Mouse (Mus musculus) ES-E14 (cell line): Measurements from ENCODE around the gene Fem1a. TPM values are rescaled to one million over a fixed set of nuclear protein-coding genes. Genes with fewer than 3 reads are reported as not detected.

Source experiments
- DNase-seq: peaks from one replicate; pipeline ENCODE4 v3.0.0-alpha.2; 2013; ENCODE audit warnings: low read depth, low spot score
- H3K27ac ChIP-seq: 2 replicates; pipeline ENCODE4 v1.5.1; 2012; ENCODE audit warnings: low read depth, mild to moderate bottlenecking, low read length, moderate library complexity, mixed read lengths; ENCODE audit not compliant: poor library complexity, insufficient read depth, severe bottlenecking
- H3K36me3 ChIP-seq: 2 replicates; pipeline ENCODE4 v1.6.1; 2012; ENCODE audit warnings: mild to moderate bottlenecking, low read length, moderate library complexity, mixed read lengths; ENCODE audit not compliant: control insufficient read depth, poor library complexity, insufficient read depth, severe bottlenecking
- H3K4me1 ChIP-seq, 2 experiments: fragments of 150-350 bp in 1 of 2; sonication (generic) in 1 of 2; 2 replicates each; pipeline ENCODE4 v1.6.1; 2012; ENCODE audit warnings: low read length in 2 of 2, mild to moderate bottlenecking in 1 of 2, mixed read lengths in 1 of 2; ENCODE audit not compliant: control insufficient read depth in 2 of 2, insufficient read depth in 2 of 2, poor library complexity in 1 of 2
- H3K4me3 ChIP-seq, 2 experiments: fragments of 150-350 bp in 1 of 2; sonication (generic) in 1 of 2; 2 replicates each; pipeline ENCODE4 v1.5.1; 2012; ENCODE audit warnings: low read length in 2 of 2, low read depth in 1 of 2, mild to moderate bottlenecking in 1 of 2, mixed read lengths in 1 of 2; ENCODE audit not compliant: insufficient read depth in 1 of 2, poor library complexity in 1 of 2, severe bottlenecking in 1 of 2
- H3K9ac ChIP-seq: 2 replicates; pipeline ENCODE4 v1.6.1; 2012; ENCODE audit warnings: low read depth, mild to moderate bottlenecking, low read length, mixed read lengths; ENCODE audit not compliant: poor library complexity, insufficient read depth, severe bottlenecking
- H3K9me3 ChIP-seq: fragments of 150-350 bp; sonication (generic); 2 replicates; pipeline ENCODE4 v1.6.1; 2012; ENCODE audit warnings: low read depth, mild to moderate bottlenecking, low read length; ENCODE audit not compliant: control insufficient read depth, insufficient read depth
- CHD2 ChIP-seq: IDR thresholded peaks from 2 replicates; pipeline ENCODE4 v1.6.1; 2014; ENCODE audit warnings: mild to moderate bottlenecking, low read depth, low read length, inconsistent platforms
- HCFC1 ChIP-seq: IDR thresholded peaks from 2 replicates; pipeline ENCODE4 v1.6.1; 2012; ENCODE audit warnings: low read length, inconsistent platforms, borderline replicate concordance; ENCODE audit not compliant: insufficient read depth
- MAFK ChIP-seq: IDR thresholded peaks from 2 replicates; pipeline ENCODE4 v1.6.1; 2014; ENCODE audit warnings: mild to moderate bottlenecking, low read depth, low read length, inconsistent platforms; ENCODE audit not compliant: insufficient read depth
- ZC3H11A ChIP-seq: IDR thresholded peaks from 2 replicates; pipeline ENCODE4 v1.6.1; 2012; ENCODE audit warnings: low read depth, mild to moderate bottlenecking, inconsistent platforms, low read length, borderline replicate concordance
- ZNF384 ChIP-seq: IDR thresholded peaks from 2 replicates; pipeline ENCODE4 v1.6.1; 2012; ENCODE audit warnings: low read depth, low read length, inconsistent platforms
- in situ Hi-C, 2 experiments: fragments of 600-800 bp; cut with MboI; formaldehyde crosslinking; loops; one replicate each; pipeline ENCODE4 v1.15.1; 2025; ENCODE audit warnings: low sequenced_read_pairs in 2 of 2, inconsistent platforms in 1 of 2; ENCODE audit not compliant: unreplicated experiment in 2 of 2
- total RNA-seq: library from RNA; depleted of rRNA; stranded (reverse); fragments of 300-350 nt; gene quantifications from 2 replicates; pipeline ENCODE4 v1.2.3, GENCODE M21; 2012; rRNA removed

The Fem1a gene
- 18.8 and 18.9 TPM in 2 replicates for total RNA-seq

GRCm38 (mm10) chr17:56256239-56256881, at the start of gene Fem1a:
Gene Fem1a (plus strand): TSS chr17:56256810.
- peak; percentile 27; the same call in 1 of the 2 replicates for TF ChIP-seq CHD2
- TF ChIP-seq HCFC1: peak; percentile 99
- no peak for TF ChIP-seq MAFK
- TF ChIP-seq ZNF384: no peak
- no peak for TF ChIP-seq ZC3H11A
- Histone ChIP-seq H3K27ac (peak within 1 kb of the TSS; percentile 93), H3K9me3 (no peaks in the 10 kb centered on the region), H3K4me3 (peak within 1 kb of the TSS; percentile 87 to 92), H3K9ac (peak within 1 kb of the TSS; percentile 88), H3K4me1 (peaks cover 5 to 22% of the 10 kb centered on the region in 2 experiments), H3K36me3 (peaks cover 30% of the 10 kb centered on the region)
- in situ Hi-C loops: no loop called here
- peak; percentile 97 for DNase-seq

GRCm38 (mm10) chr17:56206986-56207674, 49.5 kb upstream of the Fem1a start:
- no peak overlapping the region for H3K4me3 ChIP-seq
- H3K9ac ChIP-seq: no peak overlapping the region
- no peaks in the 10 kb centered on the region for H3K9me3 ChIP-seq
- no peak overlapping the region for H3K27ac ChIP-seq
- DNase-seq: no peak
- TF ChIP-seq MAFK (no peak), HCFC1 (no peak), ZNF384 (no peak), CHD2 (no peak), ZC3H11A (no peak)
- H3K36me3 ChIP-seq: peaks cover 72% of the 10 kb centered on the region
- peaks cover 0 to 2% of the 10 kb centered on the region in 2 experiments; a peak in 1 of 4 replicates for H3K4me1 ChIP-seq
- in situ Hi-C loops: no loop called here

- H3K27ac ChIP-seq: no peak overlapping the region
- peaks cover 64% of the 10 kb centered on the region for H3K36me3 ChIP-seq
- TF ChIP-seq HCFC1 (no peak), ZNF384 (no peak), ZC3H11A (no peak), CHD2 (no peak), MAFK (no peak)
- DNase-seq: no peak
- peaks cover 0 to 2% of the 10 kb centered on the region in 2 experiments; a peak in 1 of 4 replicates for H3K4me1 ChIP-seq
- in situ Hi-C loops: no loop called here
- no peak overlapping the region for H3K4me3 ChIP-seq
- no peak overlapping the region for H3K9ac ChIP-seq
- H3K9me3 ChIP-seq: no peaks in the 10 kb centered on the region
Measured at GRCm38 (mm10) chr17:56207963-56208530, 48.6 kb upstream of the Fem1a start.

GRCm38 (mm10) chr17:56208821-56209220, 47.8 kb upstream of the Fem1a start:
- H3K27ac ChIP-seq: no peak overlapping the region
- peaks cover 58% of the 10 kb centered on the region for H3K36me3 ChIP-seq
- H3K4me3 ChIP-seq: no peak overlapping the region
- no peaks in the 10 kb centered on the region for H3K9me3 ChIP-seq
- H3K9ac ChIP-seq: no peak overlapping the region
- TF ChIP-seq HCFC1 (no peak), ZNF384 (no peak), CHD2 (no peak)
- in situ Hi-C loops: no loop called here
- peaks cover 0 to 2% of the 10 kb centered on the region in 2 experiments; a peak in 1 of 4 replicates for H3K4me1 ChIP-seq
- DNase-seq: no peak
